Mouse (Mus musculus): ENCODE results near the gene Tha1.

DNA sequence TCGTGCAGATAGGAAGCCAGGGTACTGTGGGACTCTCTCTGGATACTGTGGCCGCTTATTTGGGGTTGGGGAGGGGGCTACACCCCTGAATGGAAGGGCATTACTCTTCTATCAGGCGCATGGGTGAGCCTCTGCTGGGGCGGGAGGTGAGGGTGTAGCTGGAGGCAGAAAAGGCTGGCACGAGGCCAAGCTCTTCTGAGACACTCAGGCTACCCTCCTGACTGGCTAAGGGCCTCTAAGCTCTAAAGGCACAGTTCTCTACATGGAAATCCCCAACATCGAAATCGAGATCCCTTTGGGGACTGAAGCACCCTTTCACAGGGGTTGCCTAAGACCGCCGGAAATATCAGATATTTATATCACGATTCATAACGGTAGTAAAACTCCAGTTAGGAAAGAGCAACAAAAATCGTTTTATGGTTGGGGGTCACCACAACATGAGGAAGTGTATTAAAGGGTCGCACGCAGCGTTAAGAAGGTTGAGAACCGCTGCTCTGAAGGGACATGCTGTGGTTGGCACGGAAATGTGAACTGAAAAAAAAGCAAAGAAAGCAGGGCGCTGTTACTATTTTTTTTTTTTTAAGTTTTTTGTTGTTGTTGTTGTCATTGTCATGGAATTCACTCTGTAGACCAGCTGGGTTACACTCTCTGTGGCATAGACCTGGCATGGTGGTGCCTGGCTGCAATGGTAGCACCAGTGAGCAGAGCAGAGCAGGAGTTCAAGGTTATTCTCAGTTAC, 45.0 kb downstream of the Tha1 start:
- TF ChIP-seq GATA1 (IDR thresholded peaks at IDR 0.05; ENCODE audit: borderline replicate concordance, low read length), result no peak
- no peak for TF ChIP-seq CTCF (IDR thresholded peaks at IDR 0.05; ENCODE audit: low read depth, low read length)
- TF ChIP-seq GATA2 (IDR thresholded peaks at IDR 0.05; ENCODE audit: borderline replicate concordance, low read depth, low read length), result no peak
